Mouse (Mus musculus): ENCODE results near the gene Gapvd1.
"Not testable (repeated sequence)": the region's sequence is repeated elsewhere in the genome, so short reads cannot be mapped to it uniquely, and the experiment has no call there.

Gene Gapvd1

GRCm38 (mm10) chr2:34771368-34772226 is 16.6 kb upstream of the Gapvd1 start, which contains the start of gene Hspa5:
Gene Hspa5 (plus strand): TSS chr2:34771970.
- DNase-seq = peak; percentile 96 to 99

GRCm38 (mm10) chr2:34770951-34771350 is 15.9 kb upstream of the Gapvd1 start:
- no peak for DNase-seq

- DNase-seq = no peak
Observed at GRCm38 (mm10) chr2:34770049-34770448, 15.0 kb upstream of the Gapvd1 start.

- DNase-seq = no peak
Observed at GRCm38 (mm10) chr2:34764801-34765200, 9.8 kb upstream of the Gapvd1 start.

- no peak for DNase-seq
Observed at GRCm38 (mm10) chr2:34762872-34763271, 7.8 kb upstream of the Gapvd1 start.

GRCm38 (mm10) chr2:34762174-34762573 is 7.1 kb upstream of the Gapvd1 start:
- no peak for DNase-seq

- DNase-seq = not testable (repeated sequence)
Observed at GRCm38 (mm10) chr2:34761272-34761671, 6.2 kb upstream of the Gapvd1 start.

GRCm38 (mm10) chr2:34757341-34757740 is 2.3 kb upstream of the Gapvd1 start:
- DNase-seq = no peak

- peak; percentile 88 to 89 for DNase-seq
Observed at GRCm38 (mm10) chr2:34753811-34754550, 1.1 kb downstream of the Gapvd1 start.

GRCm38 (mm10) chr2:34750245-34750644 is 4.8 kb downstream of the Gapvd1 start:
- no peak for DNase-seq

GRCm38 (mm10) chr2:34748479-34748878 is 6.6 kb downstream of the Gapvd1 start:
- no peak for DNase-seq

- no peak for DNase-seq
Observed at GRCm38 (mm10) chr2:34745673-34746072, 9.4 kb downstream of the Gapvd1 start.

GRCm38 (mm10) chr2:34744476-34744875 is 10.6 kb downstream of the Gapvd1 start:
- DNase-seq = peak; percentile 6 to 23

GRCm38 (mm10) chr2:34742675-34743074 is 12.4 kb downstream of the Gapvd1 start:
- DNase-seq = no peak

- DNase-seq = no peak
Observed at GRCm38 (mm10) chr2:34741390-34742159, 13.5 kb downstream of the Gapvd1 start.

- DNase-seq = no peak
Observed at GRCm38 (mm10) chr2:34739684-34740391, 15.2 kb downstream of the Gapvd1 start.

GRCm38 (mm10) chr2:34737911-34738310 is 17.1 kb downstream of the Gapvd1 start:
- no peak for DNase-seq

- no peak for DNase-seq
Observed at GRCm38 (mm10) chr2:34736626-34737025, 18.4 kb downstream of the Gapvd1 start.

- no peak for DNase-seq
Observed at GRCm38 (mm10) chr2:34727045-34727728, 27.8 kb downstream of the Gapvd1 start.

- DNase-seq = no peak
Observed at GRCm38 (mm10) chr2:34725269-34725668, 29.8 kb downstream of the Gapvd1 start.

GRCm38 (mm10) chr2:34718196-34718595 is 36.8 kb downstream of the Gapvd1 start:
- DNase-seq = peak; percentile 3 to 6

GRCm38 (mm10) chr2:34711904-34712303 is 43.1 kb downstream of the Gapvd1 start:
- DNase-seq = no peak

Measured in thymus, postnatal 36 days (tissue).